Mouse (Mus musculus): ENCODE data around the gene Map4.
A peak's percentile ranks its signal among the peaks of the same experiment; 100 is the strongest.

Map4 gene

DNA sequence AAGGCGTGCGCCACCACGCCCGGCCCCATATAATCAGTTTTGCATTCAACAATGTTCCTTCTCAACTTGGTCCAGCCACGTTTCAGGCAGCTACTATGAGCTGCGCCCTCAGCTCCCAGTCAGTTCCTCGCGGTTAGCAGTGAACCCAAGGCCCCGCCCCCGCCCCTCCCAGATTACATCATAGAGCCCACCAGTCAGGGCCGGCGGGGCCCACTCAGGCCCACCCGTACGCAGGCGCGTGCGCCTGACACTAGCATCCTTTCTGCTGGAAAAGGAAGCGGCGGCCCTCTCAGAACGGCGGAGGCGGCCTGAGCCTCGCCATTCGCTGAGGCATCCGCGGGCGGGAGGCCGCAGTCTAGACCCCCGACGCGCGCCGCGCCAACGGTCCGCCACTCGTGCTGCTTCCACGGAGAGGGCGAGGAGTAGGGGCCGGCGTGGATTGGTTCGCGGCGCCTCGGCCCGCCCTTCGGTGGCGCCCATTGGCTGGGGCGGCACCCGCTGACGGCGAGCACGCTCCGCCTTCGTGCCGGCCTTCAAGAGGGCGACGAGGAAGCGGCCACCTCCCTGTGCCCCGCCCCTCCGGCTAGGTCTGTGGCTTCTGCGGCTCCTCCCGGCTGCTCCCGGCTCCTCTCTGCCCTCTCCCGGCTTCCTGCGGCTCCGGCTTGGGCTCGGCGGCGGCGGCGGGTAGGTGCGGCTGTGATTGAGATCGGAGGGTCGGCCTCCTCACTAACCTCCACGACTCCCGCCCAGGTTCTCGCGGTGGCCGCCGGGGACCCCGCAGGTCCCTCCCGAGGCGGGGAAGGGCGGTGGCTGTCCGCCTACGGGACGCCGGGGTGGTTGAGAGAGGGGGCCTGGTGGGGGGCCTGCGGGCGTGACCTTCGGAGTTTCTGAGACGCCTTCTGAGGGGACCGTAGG, at the start of gene Map4:
Gene Map4, plus strand, starts transcription at position 204 of the 915 bp plus-strand sequence.
- peak; percentile 97 to 99 for DNase-seq

DNA sequence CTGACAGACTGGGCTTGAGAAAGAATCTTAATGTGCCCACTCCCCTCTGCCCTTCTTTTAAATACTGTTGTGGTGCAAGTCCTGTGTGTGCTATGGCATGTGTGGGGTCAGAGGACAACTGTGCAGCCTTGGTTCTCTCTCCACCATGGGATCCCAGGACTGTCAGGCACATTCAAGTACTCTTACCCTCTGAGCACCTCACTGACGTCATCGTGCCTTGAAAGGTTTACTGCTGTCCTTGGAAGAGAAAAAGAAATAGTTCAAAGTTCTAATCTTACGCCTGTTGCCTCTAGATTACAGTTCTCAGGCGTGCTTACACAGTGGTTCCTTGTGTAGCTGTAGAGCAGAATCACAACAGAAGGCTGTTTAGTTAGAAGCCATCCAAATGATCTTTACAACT, 45.0 kb upstream of the Map4 start:
- DNase-seq, result peak in 1 of 2 experiments; percentile 46

DNA sequence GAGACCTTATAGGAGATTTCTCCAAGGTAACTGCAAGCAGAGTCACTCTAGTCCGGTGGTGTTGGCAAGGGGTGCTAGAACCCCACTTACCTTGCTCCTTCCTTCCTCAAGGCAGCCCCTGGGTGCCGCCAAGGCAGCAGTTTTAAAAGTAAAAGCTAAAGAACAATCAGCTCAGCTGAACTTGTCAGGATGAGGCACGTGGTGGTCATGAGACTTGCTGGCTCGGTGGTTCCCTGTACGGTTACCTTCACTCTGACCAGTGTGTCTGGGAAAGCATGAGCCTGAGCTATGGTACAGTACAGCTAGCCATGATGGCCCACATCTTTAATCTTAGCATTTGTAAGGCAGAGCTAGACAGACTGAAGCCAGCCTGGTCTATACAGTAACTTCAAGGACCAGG, 43.9 kb upstream of the Map4 start:
- DNase-seq, result peak; percentile 74 to 79

DNA sequence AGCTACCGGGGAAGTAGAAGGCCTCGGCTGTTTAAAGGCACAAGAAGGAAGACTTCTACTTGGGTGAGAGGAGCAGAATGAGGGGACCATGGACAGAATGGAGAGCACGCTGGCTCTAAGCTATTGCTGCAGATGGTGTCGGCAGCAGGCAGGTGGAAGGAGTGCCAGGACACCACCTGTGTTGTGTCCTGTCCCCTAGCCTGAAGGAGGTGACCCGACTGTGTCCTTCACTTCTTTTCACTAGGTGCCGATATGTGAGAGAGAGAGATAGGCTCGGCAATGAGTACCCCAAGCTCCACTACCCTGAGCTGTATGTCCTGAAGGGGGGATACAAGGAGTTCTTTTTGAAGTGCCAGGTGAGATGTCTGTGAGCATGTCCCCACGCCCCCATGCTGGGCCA, 39.8 kb upstream of the Map4 start:
- no peak for DNase-seq

DNA sequence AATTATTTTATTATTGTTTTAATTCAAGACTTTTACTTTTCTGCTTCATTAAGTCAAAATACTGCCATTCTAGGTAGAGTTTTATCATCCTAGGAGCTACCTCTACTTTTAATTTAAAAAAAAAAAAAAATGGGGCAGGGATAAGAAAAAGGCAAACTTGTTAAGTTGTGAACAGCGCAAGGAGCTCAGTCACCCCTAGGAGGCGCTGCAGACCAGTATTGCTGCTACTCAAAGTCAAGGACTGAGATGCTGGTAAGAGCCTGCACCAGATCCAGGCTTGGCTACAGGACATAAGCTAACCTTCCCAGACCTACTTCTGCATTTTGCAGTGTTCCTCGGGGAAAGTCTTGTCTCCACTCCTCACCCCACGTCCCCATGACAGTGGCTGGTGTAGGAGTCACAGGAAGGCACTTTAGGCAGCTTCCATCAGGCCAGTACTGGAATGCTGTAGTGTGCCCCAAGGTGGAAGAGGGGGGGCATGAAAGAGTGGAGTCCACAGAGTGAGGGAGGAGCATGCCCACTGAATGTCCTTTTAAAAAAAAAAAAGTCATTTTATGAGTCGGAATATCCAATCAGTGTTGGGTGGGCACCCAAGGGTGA, 38.5 kb upstream of the Map4 start:
- peak; percentile 83 to 89 for DNase-seq

DNA sequence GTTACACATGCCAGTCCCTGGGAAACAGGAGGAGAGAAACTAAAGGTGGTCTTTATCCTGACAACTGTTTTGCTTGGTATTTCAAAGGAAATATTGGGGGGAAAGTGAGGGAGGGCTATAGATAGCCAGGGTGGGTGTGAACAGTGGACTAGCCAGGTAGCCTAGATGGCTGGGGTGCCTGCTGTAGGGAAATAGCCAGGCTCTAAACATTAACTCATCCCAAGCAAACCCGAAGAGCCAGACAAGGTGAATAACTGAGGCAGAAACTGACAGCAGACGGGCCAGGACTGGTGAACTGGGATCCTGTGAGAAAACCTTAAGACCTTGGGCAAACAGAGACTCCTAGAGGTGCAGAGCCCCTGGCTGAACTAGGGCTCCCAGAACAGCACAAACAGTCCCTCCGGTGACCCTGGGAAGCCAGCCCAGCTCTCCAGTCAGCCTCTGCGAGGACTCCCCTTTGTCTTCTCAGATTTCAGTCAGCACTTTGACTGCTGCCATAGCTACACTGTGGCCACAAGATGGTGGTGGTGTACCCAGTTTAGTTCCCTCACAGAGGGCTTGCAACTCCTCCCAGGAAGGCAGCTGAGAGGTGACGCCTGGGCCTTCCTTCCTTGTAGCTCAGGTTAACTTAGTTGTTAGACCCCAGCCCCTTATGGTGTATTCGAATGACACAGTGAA, 36.7 kb upstream of the Map4 start:
- DNase-seq, result peak; percentile 79 to 89

DNA sequence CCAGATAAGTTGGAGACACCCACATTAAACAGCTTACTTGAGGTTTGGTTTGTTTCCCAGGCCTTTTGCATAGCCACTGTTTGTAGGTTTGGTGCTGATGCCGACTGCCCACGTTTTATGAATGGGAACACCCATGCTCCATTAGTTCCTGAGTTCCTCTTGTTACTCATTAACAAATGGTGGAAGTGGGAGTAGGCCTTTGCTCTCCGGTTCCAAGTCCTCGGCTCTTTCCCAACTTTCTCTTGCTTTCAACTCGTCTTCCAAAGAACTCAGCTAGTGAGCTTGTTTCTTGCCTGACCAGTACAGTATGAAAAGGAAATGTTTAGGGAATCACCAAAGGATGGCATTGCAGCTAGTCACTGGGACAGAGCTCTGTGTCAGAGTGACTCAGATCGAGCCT, 35.7 kb upstream of the Map4 start:
- DNase-seq, result peak; percentile 69 to 84

DNA sequence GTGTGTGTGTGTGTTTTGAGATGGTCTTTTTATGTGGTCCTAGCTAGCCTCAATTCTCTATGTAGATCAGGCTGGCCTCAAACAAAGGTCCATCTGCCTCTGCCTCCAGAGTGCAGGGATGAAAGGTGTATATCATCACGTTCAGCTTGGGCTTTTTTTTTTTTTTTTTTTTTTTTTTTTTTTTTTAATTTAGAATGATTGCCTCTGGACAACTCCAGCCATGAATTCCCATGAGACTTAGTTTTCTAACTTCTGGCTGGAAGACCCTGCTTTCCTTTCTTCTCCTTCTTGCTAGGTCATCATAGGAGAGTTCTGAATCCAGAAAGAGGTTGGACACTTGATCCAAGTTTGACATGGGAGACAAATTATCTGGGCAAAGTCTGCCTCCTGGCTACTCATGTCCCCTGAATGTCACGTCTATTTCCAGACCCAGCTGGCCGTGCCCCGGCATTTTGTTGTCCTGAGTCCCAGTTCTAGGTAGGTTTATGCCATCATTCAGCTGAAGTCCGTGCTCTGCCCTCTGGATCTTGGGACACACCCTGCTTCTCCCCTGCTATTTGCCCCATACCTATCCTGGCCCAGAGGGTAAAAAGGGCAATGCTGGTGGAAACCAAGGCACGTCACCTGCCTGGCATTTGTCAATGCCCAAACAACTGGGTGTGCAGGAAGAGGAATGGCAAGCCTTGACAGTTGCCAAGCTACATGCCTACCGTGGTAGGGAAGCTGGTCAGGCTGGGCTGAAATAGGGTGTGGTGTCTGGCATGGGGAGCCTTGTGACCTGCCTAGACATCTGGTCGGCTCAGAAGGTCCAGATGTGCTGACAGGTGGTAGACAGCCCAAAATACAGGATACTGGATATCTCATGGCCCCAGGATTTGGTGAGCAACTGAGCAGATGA, 34.8 kb upstream of the Map4 start:
- peak; percentile 20 to 60 for DNase-seq

DNA sequence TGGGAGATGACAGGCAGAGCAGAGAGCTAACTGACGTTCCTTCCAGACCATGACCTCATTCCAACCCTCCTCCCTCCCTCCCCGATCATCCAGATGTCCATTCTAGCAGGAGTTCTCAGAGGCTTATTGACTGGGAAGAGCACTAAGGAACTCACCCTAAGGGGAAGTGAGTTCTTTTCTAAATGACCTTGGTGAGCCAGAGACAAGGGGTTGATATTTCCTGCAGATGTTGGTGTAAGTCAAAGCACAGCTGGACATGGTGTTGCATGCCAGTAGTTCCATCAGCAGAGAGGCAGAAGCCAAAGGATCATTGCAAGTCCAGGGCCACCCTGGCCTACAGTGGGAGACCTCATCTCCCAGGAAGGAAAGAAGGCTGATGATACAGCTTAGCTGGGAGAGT, 33.2 kb upstream of the Map4 start:
- DNase-seq, result peak in 1 of 2 experiments; percentile 42

DNA sequence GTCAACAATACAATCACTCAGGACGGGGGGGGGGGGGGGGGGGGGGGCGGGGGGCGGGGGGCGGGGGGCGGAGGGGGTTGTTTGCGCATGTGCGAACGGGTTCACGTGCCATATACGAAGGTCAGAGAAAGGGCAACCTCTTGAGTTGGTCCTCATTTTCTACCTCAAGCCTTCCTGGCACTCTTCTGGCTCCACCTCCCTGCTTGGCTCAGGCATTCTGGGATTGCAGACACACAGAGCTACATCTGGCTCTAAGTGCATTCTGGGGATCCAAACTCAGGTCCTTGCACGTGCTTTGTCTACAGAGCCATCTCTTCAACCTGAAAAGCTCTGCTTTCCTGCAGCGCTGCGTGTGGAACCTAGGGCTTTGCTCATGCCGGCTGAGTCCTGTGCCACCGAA, 31.9 kb upstream of the Map4 start:
- no peak for DNase-seq

DNA sequence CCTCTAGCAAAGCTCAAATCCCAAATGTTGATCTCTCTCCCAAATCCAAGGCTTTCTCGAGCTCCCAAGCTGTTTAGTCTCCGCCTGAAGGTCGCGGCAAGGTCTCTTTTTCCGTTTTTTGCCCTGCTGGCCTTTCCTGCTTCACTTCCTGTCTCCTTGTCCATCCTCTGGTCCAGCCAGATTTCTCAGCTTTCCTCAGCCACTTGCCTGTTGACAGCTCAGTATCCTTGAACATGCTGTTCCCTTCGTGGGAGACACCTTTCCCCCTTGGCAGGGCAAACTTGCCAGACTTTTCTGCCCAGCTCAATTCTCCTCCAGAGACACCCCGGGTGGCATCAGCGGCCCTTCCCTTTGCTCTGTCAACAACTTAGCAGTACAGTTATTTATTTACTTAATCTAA, 31.5 kb upstream of the Map4 start:
- peak; percentile 38 to 73 for DNase-seq

DNA sequence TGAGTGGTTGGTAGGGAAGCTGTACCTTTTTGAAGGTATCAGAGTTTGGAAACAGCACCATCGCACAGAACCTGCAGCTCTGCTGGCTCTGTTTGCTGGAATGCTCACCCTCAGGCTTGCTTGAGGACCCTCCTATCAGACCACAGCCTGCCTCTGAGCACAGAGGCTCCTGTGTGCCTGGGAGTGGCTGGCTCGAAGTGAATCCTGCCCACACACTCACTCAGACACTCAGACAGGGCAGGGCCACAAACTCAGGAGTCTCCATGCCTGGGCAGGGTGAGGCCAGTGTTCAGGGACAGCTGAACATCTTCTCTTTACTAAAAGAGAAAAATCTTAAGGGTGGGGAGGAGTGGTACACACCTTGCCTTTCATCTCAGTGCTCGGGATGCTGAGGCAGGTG, 30.7 kb upstream of the Map4 start:
- DNase-seq, result no peak

DNA sequence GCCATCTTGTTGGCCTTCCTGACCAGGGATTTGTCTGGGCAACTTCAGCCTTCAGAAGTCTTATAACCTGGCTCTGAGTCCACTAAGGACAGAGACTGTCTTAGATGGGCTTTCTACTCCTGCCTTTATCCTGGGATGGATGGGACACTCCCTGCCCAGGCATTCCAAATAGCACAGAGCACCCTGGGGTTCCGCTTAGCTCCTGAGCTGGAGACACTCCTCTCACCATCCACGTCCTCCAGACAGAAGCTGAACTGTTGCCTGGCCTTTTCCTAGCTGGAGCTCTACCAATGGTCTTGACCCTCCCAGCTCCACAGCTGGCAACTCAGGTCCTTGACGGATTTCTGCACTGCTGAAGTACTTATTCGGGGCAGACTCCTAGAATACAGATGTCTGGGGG, 29.0 kb upstream of the Map4 start:
- DNase-seq, result peak in 1 of 2 experiments; percentile 38

DNA sequence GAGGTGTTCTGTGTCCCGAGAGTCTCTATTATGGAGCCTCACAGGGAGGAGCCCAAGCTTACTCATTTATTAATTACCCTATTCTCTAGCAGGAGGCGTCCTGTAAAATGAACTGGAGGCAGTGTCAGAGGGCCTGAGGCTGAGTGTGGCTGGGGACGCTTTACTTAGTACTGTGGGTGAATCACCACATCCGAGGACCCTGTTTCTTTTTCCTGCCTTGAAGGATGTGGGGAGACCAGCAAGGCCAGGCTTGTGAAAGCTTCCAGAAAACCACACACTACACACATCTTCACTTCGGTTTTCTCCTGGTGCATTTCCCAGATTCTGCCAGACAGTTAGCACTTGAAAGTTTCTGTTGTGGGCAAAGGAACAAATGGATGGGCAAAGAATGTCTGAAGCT, 28.5 kb upstream of the Map4 start:
- no peak for DNase-seq

DNA sequence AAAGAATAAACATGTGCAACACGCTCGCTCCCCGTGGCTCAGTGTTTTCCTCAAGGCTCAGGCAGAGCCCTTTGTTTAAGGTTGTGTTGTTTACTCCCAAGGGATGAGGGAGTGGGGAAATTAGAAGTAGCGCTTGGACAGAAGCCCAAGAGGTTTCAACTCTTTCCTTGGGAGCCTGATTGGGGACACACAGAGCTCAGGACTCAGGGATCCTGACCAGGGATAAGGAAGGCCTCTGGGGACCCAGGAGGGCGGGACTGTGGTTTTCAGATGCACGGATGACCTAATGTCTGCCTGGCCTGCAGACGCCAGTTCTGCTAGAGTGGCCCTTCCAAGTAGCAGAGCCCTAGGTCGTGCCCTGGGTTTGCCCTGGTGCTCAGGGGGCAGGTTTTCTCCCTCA, 24.0 kb upstream of the Map4 start:
- peak; percentile 83 to 91 for DNase-seq

DNA sequence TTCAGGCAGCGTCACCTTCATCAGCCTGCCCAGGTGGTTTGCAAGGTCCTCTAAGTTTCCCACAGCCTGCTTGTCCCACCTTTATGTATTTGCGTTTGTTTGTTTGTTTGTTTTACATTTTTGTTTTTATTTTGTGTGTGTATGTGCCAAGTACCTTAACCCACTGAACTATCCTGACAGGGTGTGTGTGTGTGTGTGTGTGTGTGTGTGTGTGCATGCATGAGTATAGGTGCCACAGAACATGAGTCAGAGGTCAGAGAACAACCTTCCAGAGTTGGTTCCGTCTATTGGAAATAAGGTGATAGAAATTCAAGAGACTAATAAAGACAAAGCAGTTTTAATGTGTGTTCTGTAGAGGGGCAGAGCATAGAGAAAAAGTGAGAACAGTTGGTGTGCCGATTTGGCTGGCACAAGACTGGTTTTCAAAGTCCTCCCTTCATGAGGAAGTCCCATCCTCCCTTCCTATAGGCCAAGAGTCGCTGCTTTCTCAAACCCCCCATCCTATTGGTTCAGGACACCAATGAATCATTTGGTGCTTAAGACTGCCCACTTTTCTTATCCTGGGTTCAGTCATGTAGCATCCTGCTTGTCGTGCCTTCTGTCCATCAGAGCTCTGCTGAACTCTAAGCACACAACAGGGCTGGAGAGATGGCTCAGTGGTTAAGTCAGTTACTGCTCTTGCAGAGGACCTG, 23.3 kb upstream of the Map4 start:
- DNase-seq, result no peak

DNA sequence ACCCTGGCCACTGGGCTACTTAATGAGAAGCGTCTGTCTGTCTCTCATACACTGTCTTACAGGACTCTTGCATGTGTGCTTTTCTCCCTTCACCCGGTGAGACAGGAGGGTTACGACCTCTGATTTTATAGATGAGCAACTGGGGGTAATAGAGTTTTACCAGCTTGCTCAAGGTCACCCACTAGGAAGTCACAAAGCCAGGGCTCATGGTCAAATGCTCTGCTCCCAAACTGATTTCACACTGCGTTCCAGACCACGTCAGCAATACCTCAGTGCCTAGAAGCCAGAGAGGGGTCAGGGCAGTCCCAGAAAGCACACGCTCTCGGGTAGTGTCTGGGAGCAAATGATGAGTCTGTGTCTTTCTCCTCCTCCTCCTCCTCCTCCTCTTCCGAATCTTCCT, 22.2 kb upstream of the Map4 start:
- no peak for DNase-seq

DNA sequence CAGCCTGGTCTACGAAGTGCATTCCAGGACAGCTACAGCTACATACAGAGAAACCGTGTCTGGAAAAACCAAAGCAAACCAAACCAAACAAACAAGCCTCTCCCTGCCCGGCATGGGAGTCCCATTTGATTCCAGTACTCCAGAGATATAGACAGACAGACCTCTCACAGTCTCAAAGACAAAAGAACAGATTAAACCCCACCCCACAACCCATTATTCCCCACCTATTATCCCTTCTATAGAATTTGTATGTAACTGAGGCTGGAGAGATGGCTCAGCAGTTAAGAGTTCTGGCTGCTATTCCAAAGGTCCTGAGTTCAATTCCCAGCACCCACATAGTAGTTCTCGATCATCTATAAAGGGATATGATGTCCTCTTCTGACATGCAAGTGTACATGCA, 21.3 kb upstream of the Map4 start:
- no peak for DNase-seq

DNA sequence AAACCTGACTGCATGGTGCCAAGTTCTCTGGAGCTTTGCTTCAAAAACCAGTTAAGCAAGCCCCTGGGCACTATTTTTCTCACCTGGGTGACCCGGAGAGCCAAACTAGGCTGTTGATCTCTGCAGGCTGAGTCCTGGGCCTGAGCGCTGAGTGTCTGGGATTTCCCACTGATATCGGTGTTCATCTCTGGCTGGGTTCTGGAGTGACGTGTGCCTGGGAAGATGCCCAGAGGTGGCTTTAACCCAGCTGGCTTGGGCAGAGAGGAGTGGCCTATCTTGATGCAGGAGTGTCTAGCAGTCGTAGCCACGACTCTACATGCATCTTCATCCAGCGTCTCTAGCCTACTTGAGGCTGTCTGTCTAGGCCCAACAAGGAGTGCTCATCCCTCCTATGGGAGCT, 19.5 kb upstream of the Map4 start:
- DNase-seq, result no peak

DNA sequence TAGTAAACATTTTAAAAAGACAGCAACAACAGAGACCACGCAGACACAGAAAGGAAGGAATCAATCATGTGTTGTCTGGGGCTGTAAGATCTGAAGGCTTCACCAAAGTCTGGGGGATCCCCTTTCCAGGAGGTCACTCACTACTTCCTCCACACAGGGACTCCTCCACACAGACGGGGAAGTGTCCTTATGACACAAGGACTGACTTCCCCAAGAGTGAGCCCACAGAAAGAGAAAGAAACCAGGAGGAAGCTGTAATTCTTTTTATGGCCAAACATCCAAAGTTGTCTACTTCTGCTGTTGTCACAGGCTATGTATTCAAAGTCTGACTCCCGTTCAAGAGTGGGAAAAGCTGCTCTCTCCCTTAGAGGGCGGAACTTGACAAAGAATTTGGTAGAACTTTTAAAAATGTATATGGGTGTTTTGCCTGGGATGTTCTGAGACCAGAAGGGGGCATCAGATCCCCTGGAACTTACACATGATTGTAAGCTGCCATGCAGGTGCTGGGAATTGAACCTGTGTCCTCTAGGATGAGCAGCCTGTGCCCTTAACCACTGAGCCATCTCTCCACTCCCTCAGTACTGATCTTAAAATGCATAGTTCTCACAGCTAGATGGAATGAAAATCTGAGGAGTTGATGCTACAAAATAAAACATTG, 16.9 kb upstream of the Map4 start:
- DNase-seq, result no peak

DNA sequence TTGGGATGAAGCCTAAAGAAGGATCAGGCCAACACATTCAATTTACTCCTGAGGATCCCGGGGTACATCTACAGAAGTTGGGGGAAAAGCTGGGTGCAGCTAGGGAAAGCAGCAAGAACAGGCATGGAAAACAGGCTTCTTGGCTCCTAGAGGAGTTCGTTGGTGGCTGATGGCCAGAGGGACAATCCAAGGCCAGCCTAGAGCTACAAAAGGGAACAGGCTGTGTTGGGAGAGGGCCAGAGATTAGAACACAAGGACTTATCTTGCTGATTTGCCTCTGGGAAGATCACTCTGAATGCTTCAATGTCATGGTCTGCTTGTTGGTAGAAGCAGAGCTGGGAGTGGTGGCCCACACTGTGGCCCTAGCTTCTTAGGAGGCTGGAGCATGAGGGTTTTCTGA, 13.3 kb upstream of the Map4 start:
- peak in 1 of 2 experiments; percentile 32 for DNase-seq

DNA sequence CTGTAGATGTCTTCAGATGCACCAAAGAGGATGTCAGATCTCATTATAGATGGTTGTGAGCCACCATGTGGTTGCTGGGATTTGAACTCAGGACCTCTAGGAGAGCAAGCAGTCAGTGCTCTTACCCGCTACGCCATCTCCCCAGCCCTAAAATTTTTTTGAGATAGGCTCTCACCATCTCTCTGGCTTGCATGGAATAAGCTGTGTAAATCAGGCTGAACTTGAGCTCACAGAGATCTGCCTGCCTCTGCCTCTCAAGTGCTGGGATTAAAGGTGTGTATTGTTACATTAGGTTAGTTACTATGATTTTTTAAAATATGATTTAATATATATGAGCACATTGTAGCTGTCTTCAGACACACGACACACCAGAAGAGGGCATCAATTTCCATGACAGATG, 2.1 kb upstream of the Map4 start:
- DNase-seq, result no peak

Data from kidney, postnatal 25 days (tissue).